Mouse (Mus musculus) intestine, embryonic 14.5 days (tissue): ENCODE measurements around the gene Ptprd. TPM values are rescaled to one million over a fixed set of nuclear protein-coding genes. Genes with fewer than 3 reads are reported as not detected.

ENCODE experiments used
- ATAC-seq: fragments of 200-750 bp; cut with Nextera tagmentation; replicated peaks from 2 replicates; pipeline ENCODE4 v1.8.0; 2017; ENCODE audit warnings: low read depth, moderate number of reproducible peaks, moderate TSS enrichment, moderate library complexity; ENCODE audit not compliant: low FRiP score, low TSS enrichment
- DNase-seq: peaks from one replicate; pipeline ENCODE4 v3.0.0-alpha.2; 2018; ENCODE audit warnings: low spot score
- H3K27ac ChIP-seq: fragments of 300-500 bp; sonication (generic); 2 replicates; pipeline ENCODE4 v1.5.1; 2014; ENCODE audit warnings: low read depth, mild to moderate bottlenecking, control low read depth
- H3K27me3 ChIP-seq: fragments of 300-500 bp; sonication (generic); replicated peaks from 2 replicates; pipeline ENCODE4 v1.6.1; 2014; ENCODE audit warnings: low read length, control low read depth; ENCODE audit not compliant: control insufficient read depth, insufficient read depth
- H3K36me3 ChIP-seq: fragments of 300-500 bp; sonication (generic); 2 replicates; pipeline ENCODE4 v1.6.1; 2014; ENCODE audit warnings: low read length, control low read depth; ENCODE audit not compliant: control insufficient read depth, insufficient read depth
- H3K4me1 ChIP-seq: fragments of 300-500 bp; sonication (generic); replicated peaks from 2 replicates; pipeline ENCODE4 v1.6.1; 2014; ENCODE audit warnings: low read length, control low read depth, mixed read lengths; ENCODE audit not compliant: control insufficient read depth, insufficient read depth
- H3K4me2 ChIP-seq: fragments of 300-500 bp; sonication (generic); 2 replicates; pipeline ENCODE4 v1.6.1; 2014; ENCODE audit warnings: low read length
- H3K4me3 ChIP-seq: fragments of 300-500 bp; sonication (generic); 2 replicates; pipeline ENCODE4 v1.5.1; 2014; ENCODE audit warnings: low read depth, low read length, control low read depth, mixed read lengths
- H3K9ac ChIP-seq: fragments of 300-500 bp; sonication (generic); 2 replicates; pipeline ENCODE4 v1.6.1; 2014; ENCODE audit warnings: mild to moderate bottlenecking, low read length
- H3K9me3 ChIP-seq: fragments of 300-500 bp; sonication (generic); 2 replicates; pipeline ENCODE4 v1.6.1; 2016; ENCODE audit warnings: low read length, control low read depth; ENCODE audit not compliant: control insufficient read depth
- WGBS: fragments of 180-500 bp; shearing (Covaris S2); extraction: QIAGEN DNeasy Blood & Tissue Kit; methylation state at CpG from one replicate; pipeline ENCODE4 v1.1.7; 2014; 5-methylcytosine and 5-hydroxymethylcytosine counted together
- polyA plus RNA-seq: library from polyadenylated mRNA; unstranded; fragments of >200 nt; fragmentation: Nextera tagmentation; extraction: Ambion mirVana; gene quantifications from 2 replicates; pipeline ENCODE4 v1.2.1, GENCODE M21; 2014

The Ptprd gene
- polyA plus RNA-seq, 1 experiment from 2014 or later: 19.4 TPM

DNA sequence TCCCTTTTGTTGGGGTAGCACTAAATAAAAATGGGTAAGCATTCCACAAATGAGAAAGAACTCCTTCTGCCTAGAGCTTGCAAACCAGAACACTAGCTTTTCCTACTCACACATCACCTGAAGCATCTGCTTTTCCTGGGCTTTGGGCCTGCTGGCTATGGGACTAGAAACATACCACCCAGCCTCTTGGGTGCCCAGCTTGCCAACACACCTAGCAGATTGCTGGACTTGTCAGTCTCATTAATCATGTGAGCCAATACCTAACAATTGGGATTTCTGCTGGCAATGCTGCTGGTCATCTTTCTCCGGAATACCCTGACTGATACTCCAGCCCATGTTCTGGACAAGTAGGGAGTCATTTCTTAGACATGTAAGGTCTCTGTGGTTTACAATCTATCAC, 1973.9 kb downstream of the Ptprd start:
- Histone ChIP-seq H3K27ac (no peak overlapping the region), H3K9ac (no peak overlapping the region), H3K9me3 (no peaks in the 10 kb centered on the region), H3K4me1 (no peaks in the 10 kb centered on the region), H3K4me2 (no peak overlapping the region), H3K36me3 (no peaks in the 10 kb centered on the region), H3K27me3 (no peaks in the 10 kb centered on the region), H3K4me3 (no peak overlapping the region)
- 96% methylated on average over 1 of the region's 1 CpGs for WGBS
- DNase-seq (no peak), ATAC-seq (no peak)

- Histone ChIP-seq H3K4me3 (no peak overlapping the region), H3K4me1 (no peaks in the 10 kb centered on the region), H3K27me3 (no peaks in the 10 kb centered on the region), H3K9me3 (no peaks in the 10 kb centered on the region), H3K27ac (no peak overlapping the region), H3K9ac (no peak overlapping the region), H3K36me3 (no peaks in the 10 kb centered on the region), H3K4me2 (no peak overlapping the region)
- DNase-seq (no peak), ATAC-seq (no peak)
- 93% methylated on average over 3 of the region's 3 CpGs for WGBS
These were observed 1988.0 kb downstream of the Ptprd start for GRCm38 (mm10) chr4:76223720-76224119.

DNA sequence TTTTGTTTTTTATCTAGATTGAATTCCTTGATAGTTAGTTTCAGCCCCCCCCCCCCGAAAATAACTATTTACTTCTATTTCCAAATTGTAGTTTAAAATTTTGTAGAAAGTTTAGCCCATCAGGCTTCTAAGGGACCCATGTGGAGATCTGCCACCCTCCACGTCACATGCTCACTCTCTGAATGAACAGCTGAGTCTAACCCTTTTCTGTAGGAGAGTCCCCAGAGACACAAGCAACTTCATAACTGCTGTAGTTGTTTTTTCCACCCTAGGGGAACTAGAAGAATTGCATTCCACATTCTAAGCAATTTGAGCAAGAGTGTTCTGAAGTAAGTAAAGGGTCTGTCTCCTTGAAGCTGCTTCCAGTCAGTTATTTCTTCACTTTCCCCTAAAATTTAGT, 1989.2 kb downstream of the Ptprd start:
- Histone ChIP-seq H3K9ac (no peak overlapping the region), H3K4me1 (no peaks in the 10 kb centered on the region), H3K9me3 (no peaks in the 10 kb centered on the region), H3K27ac (no peak overlapping the region), H3K36me3 (no peaks in the 10 kb centered on the region), H3K4me2 (no peak overlapping the region), H3K27me3 (no peaks in the 10 kb centered on the region), H3K4me3 (no peak overlapping the region)
- ATAC-seq (no peak), DNase-seq (no peak)
- 75% methylated on average over 2 of the region's 2 CpGs for WGBS

- DNase-seq (no peak), ATAC-seq (no peak)
- WGBS: 78% methylated on average over 1 of the region's 1 CpGs
- Histone ChIP-seq H3K4me2 (no peak overlapping the region), H3K4me3 (no peak overlapping the region), H3K9ac (no peak overlapping the region), H3K36me3 (no peaks in the 10 kb centered on the region), H3K27ac (no peak overlapping the region), H3K27me3 (no peaks in the 10 kb centered on the region), H3K9me3 (no peaks in the 10 kb centered on the region), H3K4me1 (no peaks in the 10 kb centered on the region)
These were observed 1993.7 kb downstream of the Ptprd start for GRCm38 (mm10) chr4:76218065-76218464.

- Histone ChIP-seq H3K4me3 (no peak overlapping the region), H3K36me3 (no peaks in the 10 kb centered on the region), H3K9me3 (no peaks in the 10 kb centered on the region), H3K27ac (no peak overlapping the region), H3K9ac (no peak overlapping the region), H3K27me3 (no peaks in the 10 kb centered on the region), H3K4me2 (no peak overlapping the region), H3K4me1 (no peaks in the 10 kb centered on the region)
- DNase-seq (no peak), ATAC-seq (no peak)
- 97% methylated on average over 1 of the region's 1 CpGs for WGBS
These were observed 1996.6 kb downstream of the Ptprd start for GRCm38 (mm10) chr4:76215141-76215540.

- H3K4me1 ChIP-seq: no peaks in the 10 kb centered on the region
- DNase-seq: no peak
- WGBS: 28% methylated on average over 1 of the region's 1 CpGs
- H3K27me3 ChIP-seq: no peaks in the 10 kb centered on the region
- no peak overlapping the region for H3K4me3 ChIP-seq
- H3K9ac ChIP-seq: no peak overlapping the region
- no peak for ATAC-seq
- no peak overlapping the region for H3K27ac ChIP-seq
- no peaks in the 10 kb centered on the region for H3K9me3 ChIP-seq
- no peaks in the 10 kb centered on the region for H3K36me3 ChIP-seq
- no peak overlapping the region for H3K4me2 ChIP-seq
These were observed 2012.4 kb downstream of the Ptprd start for GRCm38 (mm10) chr4:76199321-76199720.

DNA sequence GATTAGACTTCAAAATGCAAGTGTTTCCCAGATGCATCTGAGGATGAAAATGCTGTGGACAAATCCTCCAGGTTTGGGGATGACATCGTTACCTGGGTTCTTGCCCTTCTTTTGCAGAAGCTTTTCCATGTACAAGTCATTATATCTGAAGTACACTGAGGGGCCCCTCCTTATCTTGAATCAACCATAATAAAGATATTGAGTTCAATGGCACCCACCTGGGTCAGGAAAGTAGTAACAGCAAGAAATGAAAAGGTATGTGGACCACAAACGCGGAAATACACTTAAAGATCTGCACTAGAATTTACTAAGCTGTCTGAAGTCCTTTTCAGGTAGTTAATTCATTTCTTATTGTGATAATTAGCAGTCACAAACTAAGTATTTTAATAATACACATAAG, 2017.0 kb downstream of the Ptprd start:
- H3K4me3 ChIP-seq: no peak overlapping the region
- ATAC-seq (no peak), DNase-seq (no peak)
- H3K4me1 ChIP-seq: no peaks in the 10 kb centered on the region
- H3K9me3 ChIP-seq: no peaks in the 10 kb centered on the region
- no peak overlapping the region for H3K9ac ChIP-seq
- WGBS: 77% methylated on average over 3 of the region's 3 CpGs
- no peaks in the 10 kb centered on the region for H3K27me3 ChIP-seq
- no peak overlapping the region for H3K27ac ChIP-seq
- H3K36me3 ChIP-seq: no peaks in the 10 kb centered on the region
- no peak overlapping the region for H3K4me2 ChIP-seq

DNA sequence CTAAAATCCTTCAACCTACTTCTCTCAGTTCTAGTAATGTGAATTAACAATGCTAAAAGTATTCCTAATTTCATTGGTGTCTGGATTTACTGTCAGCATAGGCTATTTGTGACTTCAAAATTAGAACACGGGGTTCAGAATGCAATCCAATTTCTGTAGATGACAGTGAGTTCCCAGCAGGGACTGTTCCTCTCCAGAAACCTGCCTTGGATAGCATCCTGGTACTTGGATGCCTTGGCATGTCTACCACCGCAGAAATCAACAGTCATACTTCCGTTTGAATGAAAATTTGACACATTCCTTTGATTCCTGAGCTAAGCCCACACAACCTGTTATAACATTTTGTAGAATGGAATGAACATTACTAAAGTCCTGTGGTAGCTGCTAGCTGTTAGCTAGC, 2018.3 kb downstream of the Ptprd start:
- WGBS: 90% methylated on average over 3 of the region's 3 CpGs

DNA sequence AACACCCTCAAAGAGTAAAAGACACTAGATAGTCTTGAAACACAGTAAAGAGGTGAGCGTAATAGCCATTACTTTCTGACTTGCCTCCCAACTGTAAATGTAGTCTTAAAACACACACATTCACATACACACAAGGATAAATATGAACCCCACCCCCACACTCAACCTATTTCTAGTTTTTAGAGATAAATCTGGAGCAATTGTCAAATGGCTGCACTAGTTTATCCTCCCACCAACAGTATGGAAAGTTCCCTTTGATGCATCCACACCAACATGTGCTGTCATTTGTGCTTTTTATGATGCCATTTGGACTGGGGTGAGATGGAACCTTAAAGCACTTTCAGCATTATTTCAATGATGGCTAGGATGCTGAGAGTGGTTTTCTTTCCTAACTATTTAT, 2019.7 kb downstream of the Ptprd start:
- no peaks in the 10 kb centered on the region for H3K9me3 ChIP-seq
- no peak overlapping the region for H3K9ac ChIP-seq
- DNase-seq: no peak
- no peak for ATAC-seq
- H3K27ac ChIP-seq: no peak overlapping the region
- no peaks in the 10 kb centered on the region for H3K27me3 ChIP-seq
- no peak overlapping the region for H3K4me3 ChIP-seq
- no peak overlapping the region for H3K4me2 ChIP-seq
- no peaks in the 10 kb centered on the region for H3K4me1 ChIP-seq
- no peaks in the 10 kb centered on the region for H3K36me3 ChIP-seq
- 94% methylated on average over 1 of the region's 1 CpGs for WGBS

More for the DNA sequence above, 2018.3 kb downstream of the Ptprd start:
- H3K27me3 ChIP-seq: no peaks in the 10 kb centered on the region
- no peak overlapping the region for H3K9ac ChIP-seq
- H3K27ac ChIP-seq: no peak overlapping the region
- no peaks in the 10 kb centered on the region for H3K4me1 ChIP-seq
- ATAC-seq (no peak), DNase-seq (no peak)
- H3K4me3 ChIP-seq: no peak overlapping the region
- no peaks in the 10 kb centered on the region for H3K9me3 ChIP-seq
- H3K36me3 ChIP-seq: no peaks in the 10 kb centered on the region
- no peak overlapping the region for H3K4me2 ChIP-seq
